Mouse (Mus musculus) forebrain, embryonic 14.5 days (tissue): ENCODE measurements around the gene Ofcc1. TPM values are rescaled to one million over a fixed set of nuclear protein-coding genes. Genes with fewer than 3 reads are reported as not detected.
A peak's percentile ranks its signal among the peaks of the same experiment; 100 is the strongest.

Source experiments
- ATAC-seq: fragments of 200-750 bp; cut with Nextera tagmentation; 2 replicates; pipeline ENCODE4 v1.8.0; 2017; ENCODE audit warnings: mild to moderate bottlenecking, moderate library complexity
- DNase-seq: peaks from one replicate; pipeline ENCODE4 v3.0.0-alpha.2; 2015; ENCODE audit warnings: low spot score
- H3K27ac ChIP-seq: fragments of 300-500 bp; sonication (generic); 2 replicates; pipeline ENCODE4 v1.5.1; 2014; ENCODE audit warnings: low read depth, mild to moderate bottlenecking, control low read depth, low read length, moderate library complexity
- H3K27me3 ChIP-seq: fragments of 300-500 bp; sonication (generic); replicated peaks from 2 replicates; pipeline ENCODE4 v1.6.1; 2014; ENCODE audit warnings: low read length, control low read depth, mixed read lengths; ENCODE audit not compliant: control insufficient read depth, insufficient read depth
- H3K36me3 ChIP-seq: fragments of 300-500 bp; sonication (generic); 2 replicates; pipeline ENCODE4 v1.6.1; 2014; ENCODE audit warnings: low read length, control low read depth; ENCODE audit not compliant: control insufficient read depth, insufficient read depth
- H3K4me1 ChIP-seq: fragments of 300-500 bp; sonication (generic); 2 replicates; pipeline ENCODE4 v1.6.1; 2014; ENCODE audit warnings: antibody characterized with exemption, low read length, control low read depth; ENCODE audit not compliant: control insufficient read depth, insufficient read depth
- H3K4me2 ChIP-seq: fragments of 300-500 bp; sonication (generic); 2 replicates; pipeline ENCODE4 v1.6.1; 2014; ENCODE audit warnings: mild to moderate bottlenecking, control low read depth, low read length
- H3K4me3 ChIP-seq: fragments of 300-500 bp; sonication (generic); 2 replicates; pipeline ENCODE4 v1.5.1; 2014; ENCODE audit warnings: low read depth, low read length, control low read depth
- H3K9ac ChIP-seq: fragments of 300-500 bp; sonication (generic); 2 replicates; pipeline ENCODE4 v1.6.1; 2014; ENCODE audit warnings: mild to moderate bottlenecking, low read length, control low read depth, moderate library complexity
- H3K9me3 ChIP-seq: fragments of 300-500 bp; sonication (generic); replicated peaks from 2 replicates; pipeline ENCODE4 v1.6.1; 2016; ENCODE audit warnings: low read length, control low read depth, mixed read lengths; ENCODE audit not compliant: control insufficient read depth
- WGBS: fragments of 180-500 bp; shearing (Covaris S2); extraction: QIAGEN DNeasy Blood & Tissue Kit; methylation state at CpG from one replicate; pipeline ENCODE4 v1.1.7; 2014; 5-methylcytosine and 5-hydroxymethylcytosine counted together
- polyA plus RNA-seq: library from polyadenylated mRNA; unstranded; fragments of >200 nt; fragmentation: Nextera tagmentation; extraction: Ambion mirVana; gene quantifications from 2 replicates; pipeline ENCODE4 v1.2.1, GENCODE M21; 2014

Ofcc1 gene
- polyA plus RNA-seq, 1 experiment from 2014 or later = not detected

DNA sequence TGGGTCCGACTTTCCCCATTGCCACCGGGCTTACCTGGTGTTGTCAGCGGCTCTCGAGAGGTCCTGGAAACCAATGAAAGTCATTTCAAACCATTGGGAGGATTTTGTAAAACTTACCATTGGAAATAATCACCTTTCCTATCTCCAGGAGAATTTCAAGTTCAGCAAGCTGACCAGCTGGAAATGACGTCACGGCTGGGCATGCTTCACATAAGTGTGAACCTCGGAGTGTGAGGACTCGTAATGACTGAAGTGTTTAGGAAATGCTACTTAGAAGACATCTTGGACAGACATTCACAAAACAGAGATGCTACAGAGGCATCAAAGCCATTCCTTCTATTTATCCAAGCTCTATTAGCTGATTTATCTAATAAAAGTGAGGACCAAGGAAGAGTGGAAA, 361.0 kb downstream of the Ofcc1 start:
- Histone ChIP-seq H3K36me3 (no peaks in the 10 kb centered on the region), H3K4me3 (no peak overlapping the region), H3K4me2 (no peak overlapping the region), H3K27me3 (no peaks in the 10 kb centered on the region), H3K9me3 (no peaks in the 10 kb centered on the region), H3K4me1 (no peaks in the 10 kb centered on the region), H3K27ac (no peak overlapping the region), H3K9ac (no peak overlapping the region)
- no peak for DNase-seq
- 84% methylated on average over 8 of the region's 8 CpGs for WGBS
- no peak for ATAC-seq

- H3K4me1 ChIP-seq = no peaks in the 10 kb centered on the region
- no peak overlapping the region for H3K27ac ChIP-seq
- no peaks in the 10 kb centered on the region for H3K27me3 ChIP-seq
- no peak overlapping the region for H3K4me3 ChIP-seq
- no peak overlapping the region for H3K4me2 ChIP-seq
- DNase-seq (no peak), ATAC-seq (no peak)
- no peaks in the 10 kb centered on the region for H3K9me3 ChIP-seq
- no peak overlapping the region for H3K9ac ChIP-seq
- H3K36me3 ChIP-seq = no peaks in the 10 kb centered on the region
- 88% methylated on average over 4 of the region's 4 CpGs for WGBS
Measured at GRCm38 (mm10) chr13:39997901-39998300, 363.3 kb downstream of the Ofcc1 start.

- Histone ChIP-seq H3K27ac (no peak overlapping the region), H3K4me2 (no peak overlapping the region), H3K27me3 (no peaks in the 10 kb centered on the region), H3K9ac (no peak overlapping the region), H3K4me3 (no peak overlapping the region), H3K36me3 (no peaks in the 10 kb centered on the region), H3K4me1 (no peaks in the 10 kb centered on the region), H3K9me3 (no peaks in the 10 kb centered on the region)
- no peak for ATAC-seq
- DNase-seq = peak; percentile 24
- WGBS = 84% methylated on average over 18 of the region's 18 CpGs
Measured at GRCm38 (mm10) chr13:39979294-39980061, 381.8 kb downstream of the Ofcc1 start.

DNA sequence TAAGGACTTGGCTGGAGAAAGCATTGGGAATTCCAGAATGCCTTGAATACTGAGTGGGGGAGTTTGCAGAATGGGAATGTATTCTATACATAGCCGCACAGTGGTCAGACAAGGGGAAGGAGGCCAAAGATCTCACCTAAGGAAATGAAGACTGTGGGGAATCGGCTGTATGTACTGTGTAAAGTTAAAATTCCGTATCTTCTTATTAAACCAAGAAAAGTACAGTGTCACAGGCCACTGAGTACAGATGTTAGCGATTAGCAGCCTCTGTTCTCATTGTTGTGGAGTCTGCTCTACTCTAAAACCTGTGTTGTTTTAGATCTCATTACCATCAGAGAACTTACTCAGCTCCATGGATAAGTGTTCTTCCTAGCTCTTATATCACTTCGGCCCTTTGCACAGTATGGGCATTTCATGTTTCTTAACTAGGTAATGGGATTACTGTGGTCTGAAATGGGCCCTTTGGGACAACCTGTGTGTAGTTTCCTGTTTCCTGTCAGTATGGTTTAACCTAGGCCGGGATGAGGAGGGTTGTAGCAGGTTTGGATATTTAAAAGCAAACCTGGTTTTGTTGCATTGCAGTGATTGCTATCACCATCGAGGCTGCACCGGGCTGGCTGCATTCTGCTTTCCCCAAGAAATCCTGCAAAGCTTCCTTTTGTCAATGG, 392.8 kb downstream of the Ofcc1 start:
- Histone ChIP-seq H3K27ac (no peak overlapping the region), H3K4me2 (no peak overlapping the region), H3K4me3 (no peak overlapping the region), H3K9me3 (no peaks in the 10 kb centered on the region), H3K27me3 (no peaks in the 10 kb centered on the region), H3K36me3 (no peaks in the 10 kb centered on the region), H3K9ac (no peak overlapping the region), H3K4me1 (no peaks in the 10 kb centered on the region)
- WGBS = 88% methylated on average over 8 of the region's 8 CpGs
- ATAC-seq (no peak), DNase-seq (no peak)

- Histone ChIP-seq H3K27ac (no peak overlapping the region), H3K4me3 (no peak overlapping the region), H3K27me3 (no peaks in the 10 kb centered on the region), H3K4me2 (no peak overlapping the region), H3K9me3 (no peaks in the 10 kb centered on the region), H3K36me3 (no peaks in the 10 kb centered on the region), H3K4me1 (no peaks in the 10 kb centered on the region), H3K9ac (no peak overlapping the region)
- ATAC-seq = no peak
- 69% methylated on average over 3 of the region's 3 CpGs for WGBS
- DNase-seq = peak; percentile 24
Measured at GRCm38 (mm10) chr13:39957226-39957625, 404.0 kb downstream of the Ofcc1 start.

GRCm38 (mm10) chr13:39956017-39956416, 405.2 kb downstream of the Ofcc1 start:
- Histone ChIP-seq H3K4me1 (no peaks in the 10 kb centered on the region), H3K4me2 (no peak overlapping the region), H3K27me3 (no peaks in the 10 kb centered on the region), H3K4me3 (no peak overlapping the region), H3K36me3 (no peaks in the 10 kb centered on the region), H3K27ac (no peak overlapping the region), H3K9ac (no peak overlapping the region), H3K9me3 (no peaks in the 10 kb centered on the region)
- ATAC-seq (no peak), DNase-seq (no peak)
- 67% methylated on average over 5 of the region's 5 CpGs for WGBS
